Mouse (Mus musculus) forebrain, embryonic 13.5 days (tissue): Measurements from ENCODE around the gene Olfr543. TPM values are rescaled to one million over a fixed set of nuclear protein-coding genes. Genes with fewer than 3 reads are reported as not detected.

Experiments
- ATAC-seq: fragments of 200-750 bp; cut with Nextera tagmentation; 2 replicates; pipeline ENCODE4 v1.8.0; 2017
- H3K27ac ChIP-seq: fragments of 300-500 bp; sonication (generic); 2 replicates; pipeline ENCODE4 v1.5.1; 2015; ENCODE audit warnings: inconsistent platforms, mild to moderate bottlenecking, moderate library complexity
- H3K27me3 ChIP-seq: fragments of 300-500 bp; sonication (generic); 2 replicates; pipeline ENCODE4 v1.6.1; 2015; ENCODE audit warnings: mild to moderate bottlenecking, inconsistent platforms
- H3K36me3 ChIP-seq: fragments of 300-500 bp; sonication (generic); 2 replicates; pipeline ENCODE4 v1.6.1; 2015; ENCODE audit warnings: mild to moderate bottlenecking, inconsistent platforms; ENCODE audit not compliant: poor library complexity, severe bottlenecking
- H3K4me1 ChIP-seq: fragments of 300-500 bp; sonication (generic); 2 replicates; pipeline ENCODE4 v1.6.1; 2015; ENCODE audit warnings: inconsistent platforms
- H3K4me2 ChIP-seq: fragments of 300-500 bp; sonication (generic); 2 replicates; pipeline ENCODE4 v1.6.1; 2015; ENCODE audit warnings: inconsistent platforms, mild to moderate bottlenecking, moderate library complexity
- H3K4me3 ChIP-seq: fragments of 300-500 bp; sonication (generic); 2 replicates; pipeline ENCODE4 v1.5.1; 2015; ENCODE audit warnings: mild to moderate bottlenecking, inconsistent platforms
- H3K9ac ChIP-seq: fragments of 300-500 bp; sonication (generic); 2 replicates; pipeline ENCODE4 v1.6.1; 2015; ENCODE audit warnings: mild to moderate bottlenecking, inconsistent platforms
- H3K9me3 ChIP-seq: fragments of 300-500 bp; sonication (generic); replicated peaks from 2 replicates; pipeline ENCODE4 v1.6.1; 2016; ENCODE audit warnings: inconsistent platforms
- WGBS: fragments of 180-500 bp; shearing (Covaris S2); methylation state at CpG from one replicate; pipeline ENCODE4 v1.1.7; 2015; 5-methylcytosine and 5-hydroxymethylcytosine counted together
- polyA plus RNA-seq: library from polyadenylated mRNA; unstranded; fragments of >200 nt; fragmentation: Nextera tagmentation; extraction: Ambion mirVana; gene quantifications from 2 replicates; pipeline ENCODE4 v1.2.1, GENCODE M21; 2015

The Olfr543 gene
- polyA plus RNA-seq, 1 experiment from 2014 or later = 0.89 TPM

GRCm38 (mm10) chr7:102467566-102467965 lies 13.9 kb downstream of the Olfr543 start:
- Histone ChIP-seq H3K9me3 (no peaks in the 10 kb centered on the region), H3K4me3 (no peak overlapping the region), H3K9ac (no peak overlapping the region), H3K27me3 (no peaks in the 10 kb centered on the region), H3K27ac (no peak overlapping the region), H3K36me3 (peaks cover 78% of the 10 kb centered on the region), H3K4me1 (no peaks in the 10 kb centered on the region), H3K4me2 (no peak overlapping the region)
- 90% methylated on average over 8 of the region's 8 CpGs for WGBS
- no peak for ATAC-seq

- no peaks in the 10 kb centered on the region for H3K9me3 ChIP-seq
- no peak overlapping the region for H3K27ac ChIP-seq
- no peak overlapping the region for H3K4me2 ChIP-seq
- no peak for ATAC-seq
- no peak overlapping the region for H3K9ac ChIP-seq
- 77% methylated on average over 5 of the region's 5 CpGs for WGBS
- H3K27me3 ChIP-seq = no peaks in the 10 kb centered on the region
- no peak overlapping the region for H3K4me3 ChIP-seq
- peaks cover 97% of the 10 kb centered on the region for H3K36me3 ChIP-seq
- no peaks in the 10 kb centered on the region for H3K4me1 ChIP-seq
Measured at GRCm38 (mm10) chr7:102458618-102459380, 22.7 kb downstream of the Olfr543 start.

GRCm38 (mm10) chr7:102446438-102446837 lies 35.0 kb downstream of the Olfr543 start:
- H3K4me3 ChIP-seq = no peak overlapping the region
- no peak overlapping the region for H3K27ac ChIP-seq
- H3K36me3 ChIP-seq = peaks cover 64% of the 10 kb centered on the region
- no peaks in the 10 kb centered on the region for H3K9me3 ChIP-seq
- WGBS = 94% methylated on average over 9 of the region's 9 CpGs
- no peak overlapping the region for H3K4me2 ChIP-seq
- peaks cover 24% of the 10 kb centered on the region for H3K4me1 ChIP-seq
- no peak overlapping the region for H3K9ac ChIP-seq
- H3K27me3 ChIP-seq = no peaks in the 10 kb centered on the region
- no peak for ATAC-seq

GRCm38 (mm10) chr7:102444301-102444700 lies 37.2 kb downstream of the Olfr543 start:
- 89% methylated on average over 2 of the region's 2 CpGs for WGBS
- no peak for ATAC-seq
- no peak overlapping the region for H3K4me3 ChIP-seq
- no peaks in the 10 kb centered on the region for H3K9me3 ChIP-seq
- H3K27ac ChIP-seq = no peak overlapping the region
- H3K27me3 ChIP-seq = 0 out of 2 replicates have a peak, but pooled peaks cover under 1% of the 10 kb centered on the region
- H3K4me1 ChIP-seq = peaks cover 24% of the 10 kb centered on the region
- no peak overlapping the region for H3K9ac ChIP-seq
- H3K4me2 ChIP-seq = 0 out of 2 replicates have a peak overlapping the region, but pooled peaks have one; percentile 1
- H3K36me3 ChIP-seq = peaks cover 43% of the 10 kb centered on the region

- Histone ChIP-seq H3K4me1 (peaks cover 24% of the 10 kb centered on the region), H3K27ac (peak overlapping the region; percentile 74; the same call in 1 of the 2 replicates), H3K4me2 (peak overlapping the region; percentile 60), H3K27me3 (peaks cover 3% of the 10 kb centered on the region; the same call in 1 of the 2 replicates), H3K9me3 (no peaks in the 10 kb centered on the region), H3K4me3 (peak overlapping the region; percentile 75), H3K36me3 (peaks cover 28% of the 10 kb centered on the region), H3K9ac (peak overlapping the region; percentile 85)
- ATAC-seq = no peak
- 0% methylated on average over 4 of the region's 4 CpGs for WGBS
Measured at GRCm38 (mm10) chr7:102442432-102442831, 39.0 kb downstream of the Olfr543 start.

GRCm38 (mm10) chr7:102441657-102442391 lies 39.7 kb downstream of the Olfr543 start, which contains the start of gene Rrm1:
Gene Rrm1, plus strand, starts transcription at chr7:102441695.
- peaks cover 24% of the 10 kb centered on the region for H3K4me1 ChIP-seq
- peak; percentile 100 for ATAC-seq
- H3K4me3 ChIP-seq = peak within 1 kb of the TSS; percentile 75
- peaks cover 23% of the 10 kb centered on the region for H3K36me3 ChIP-seq
- peak within 1 kb of the TSS; percentile 85 for H3K9ac ChIP-seq
- WGBS = under 1% methylated on average over 36 of the region's 56 CpGs
- H3K27ac ChIP-seq = peak within 1 kb of the TSS; percentile 74
- H3K9me3 ChIP-seq = no peaks in the 10 kb centered on the region
- peaks cover 3% of the 10 kb centered on the region; the same call in 1 of the 2 replicates for H3K27me3 ChIP-seq
- H3K4me2 ChIP-seq = peak within 1 kb of the TSS; percentile 60

GRCm38 (mm10) chr7:102440822-102441656 lies 40.4 kb downstream of the Olfr543 start:
- peaks cover 24% of the 10 kb centered on the region for H3K4me1 ChIP-seq
- no peaks in the 10 kb centered on the region for H3K9me3 ChIP-seq
- no peak overlapping the region for H3K9ac ChIP-seq
- H3K27ac ChIP-seq = no peak overlapping the region
- WGBS = 55% methylated on average over 15 of the region's 15 CpGs
- peak overlapping the region; percentile 75 for H3K4me3 ChIP-seq
- H3K27me3 ChIP-seq = peaks cover 3% of the 10 kb centered on the region; the same call in 1 of the 2 replicates
- ATAC-seq = no peak; the same call in none of the 2 replicates
- peaks cover 15% of the 10 kb centered on the region for H3K36me3 ChIP-seq
- H3K4me2 ChIP-seq = peak overlapping the region; percentile 36

GRCm38 (mm10) chr7:102434344-102434743 lies 47.1 kb downstream of the Olfr543 start:
- no peak overlapping the region for H3K27ac ChIP-seq
- no peaks in the 10 kb centered on the region for H3K4me1 ChIP-seq
- peaks cover 3% of the 10 kb centered on the region; the same call in 1 of the 2 replicates for H3K27me3 ChIP-seq
- H3K4me3 ChIP-seq = no peak overlapping the region
- no peak overlapping the region for H3K4me2 ChIP-seq
- H3K9me3 ChIP-seq = no peaks in the 10 kb centered on the region
- H3K9ac ChIP-seq = no peak overlapping the region
- 85% methylated on average over 2 of the region's 2 CpGs for WGBS
- no peak for ATAC-seq
- H3K36me3 ChIP-seq = no peaks in the 10 kb centered on the region; the same call in 1 of the 2 replicates

Other genes starting within 250 kb of the Olfr543 start
- 18.4 and 20.2 TPM in 2 replicates for gene Rhog, start 225.6 kb downstream of the Olfr543 start, polyA plus RNA-seq
- gene Stim1, start 213.9 kb downstream of the Olfr543 start, polyA plus RNA-seq = 8.2 and 8.3 TPM in 2 replicates
- gene Rrm1, start 40.0 kb downstream of the Olfr543 start, polyA plus RNA-seq = 151 and 171 TPM in 2 replicates
- 0.16 and 0.30 TPM in 2 replicates for gene Olfr544, start 6.6 kb upstream of the Olfr543 start, polyA plus RNA-seq
- 0.21 and 0.30 TPM in 2 replicates for gene Olfr545, start 17.9 kb upstream of the Olfr543 start, polyA plus RNA-seq
- not detected in 2 replicates for gene Olfr547, start 53.1 kb upstream of the Olfr543 start, polyA plus RNA-seq
- gene Olfr548-ps1, start 59.2 kb upstream of the Olfr543 start, polyA plus RNA-seq = not detected in 2 replicates
- gene Olfr549, start 68.2 kb upstream of the Olfr543 start, polyA plus RNA-seq = not detected in 2 replicates
- gene Trim21, start 83.8 kb upstream of the Olfr543 start, polyA plus RNA-seq = 0.09 TPM in 1 of 2 replicates, not detected in the other
- not detected in 2 replicates for gene Olfr550, start 89.8 kb upstream of the Olfr543 start, polyA plus RNA-seq
- not detected in 2 replicates for gene Olfr551, start 110.2 kb upstream of the Olfr543 start, polyA plus RNA-seq
- gene Olfr552, start 116.1 kb upstream of the Olfr543 start, polyA plus RNA-seq = not detected in 2 replicates
- not detected in 2 replicates for gene Olfr553, start 136.5 kb upstream of the Olfr543 start, polyA plus RNA-seq
- gene Olfr554, start 156.8 kb upstream of the Olfr543 start, polyA plus RNA-seq = not detected in 2 replicates
- not detected in 2 replicates for gene Olfr555, start 177.1 kb upstream of the Olfr543 start, polyA plus RNA-seq
- not detected in 2 replicates for gene Olfr556, start 183.2 kb upstream of the Olfr543 start, polyA plus RNA-seq
- gene Trim68, start 205.6 kb upstream of the Olfr543 start, polyA plus RNA-seq = 5.2 and 6.5 TPM in 2 replicates
- gene Olfr557, start 214.2 kb upstream of the Olfr543 start, polyA plus RNA-seq = not detected in 2 replicates
- not detected in 2 replicates for gene Olfr558, start 220.5 kb upstream of the Olfr543 start, polyA plus RNA-seq
- gene Olfr33, start 237.4 kb upstream of the Olfr543 start, polyA plus RNA-seq = not detected in 2 replicates
- gene Olfr559, start 245.8 kb upstream of the Olfr543 start, polyA plus RNA-seq = not detected in 2 replicates